Mouse (Mus musculus) heart, adult 2 months (tissue): ENCODE data around the gene Fpr2.

ENCODE experiments used
- CTCF ChIP-seq: fragments of 200-600 bp; IDR thresholded peaks from 2 replicates; pipeline ENCODE4 v1.8.1; 2022; ENCODE audit warnings: antibody characterized with exemption, mild to moderate bottlenecking, moderate library complexity
- POLR2A ChIP-seq: fragments of 200-500 bp; IDR thresholded peaks from 2 replicates; pipeline ENCODE4 v1.6.1; 2011; ENCODE audit warnings: mild to moderate bottlenecking, low read depth, low read length, control low read depth; ENCODE audit not compliant: insufficient read depth

GRCm38 (mm10) chr17:17839276-17839675, 48.3 kb upstream of the Fpr2 start:
- TF ChIP-seq CTCF = no peak
- TF ChIP-seq POLR2A = no peak
